In genomic region chr11:84944639-84945435, GRCm38 (mm10) we compare ENCODE assay signal across 12 mouse cellular contexts. TPM values are rescaled to one million over a fixed set of nuclear protein-coding genes. Genes with fewer than 3 reads are reported as not detected.
DNase-seq lines count a peak whose midpoint lies in the region; ATAC-seq and TF ChIP-seq lines count a peak whose summit lies in the region.
"Had no signal": no experiment of that assay in that cellular context is flagged by ENCODE, and none has a peak within 500 bp of the region (broad histone marks: within the 10 kb centered on the region; RNA-seq: fewer than 3 reads in every experiment).

No protein-coding gene starts in this region.

- H3K9ac ChIP-seq in forebrain, embryonic 13.5 days, result no peak overlapping the region
- no peak overlapping the region for H3K9ac ChIP-seq in midbrain, embryonic 12.5 days (replicated peaks)
- H3K9ac ChIP-seq: heart, embryonic 13.5 days had no signal

- peak overlapping the region; percentile 33 for H3K4me2 ChIP-seq in forebrain, embryonic 13.5 days
- peak overlapping the region; percentile 47 for H3K4me2 ChIP-seq in midbrain, embryonic 12.5 days (replicated peaks)

- H3K4me3 ChIP-seq in testis, adult 2 months (ENCODE audit: control insufficient read depth, low read depth, low read length), result peak overlapping the region; percentile 83
- H3K4me3 ChIP-seq in forebrain, embryonic 13.5 days, result no peak overlapping the region
- no peak overlapping the region for H3K4me3 ChIP-seq in midbrain, embryonic 12.5 days
- H3K4me3 ChIP-seq: heart, embryonic 13.5 days had no signal

- WGBS in forebrain, embryonic 13.5 days, result 3% methylated on average over 12 of the region's 12 CpGs
- WGBS in midbrain, embryonic 12.5 days, result 2% methylated on average over 12 of the region's 12 CpGs

- H3K9me3 ChIP-seq in forebrain, embryonic 13.5 days (replicated peaks), result no peaks in the 10 kb centered on the region
- no peaks in the 10 kb centered on the region for H3K9me3 ChIP-seq in midbrain, embryonic 12.5 days
- H3K9me3 ChIP-seq: heart, embryonic 13.5 days had no signal

- ATAC-seq in forebrain, embryonic 13.5 days, result no peak
- no peak for ATAC-seq in midbrain, embryonic 12.5 days (ENCODE audit: low FRiP score, low read depth)
- no peak for ATAC-seq in frontal cortex, adult (ENCODE audit: low TSS enrichment)
- ATAC-seq: inflammation-experienced regulatory T-cells, adult 6 months had no signal

- peaks cover 14% of the 10 kb centered on the region for H3K4me1 ChIP-seq in testis, adult 2 months (ENCODE audit: control insufficient read depth, insufficient read depth, low read length)
- peaks cover 48% of the 10 kb centered on the region for H3K4me1 ChIP-seq in forebrain, embryonic 13.5 days
- peaks cover 26% of the 10 kb centered on the region for H3K4me1 ChIP-seq in midbrain, embryonic 12.5 days

- H3K27me3 ChIP-seq in testis, adult 2 months (ENCODE audit: control insufficient read depth, insufficient read depth, low read length), result no peaks in the 10 kb centered on the region
- H3K27me3 ChIP-seq in forebrain, embryonic 13.5 days, result no peaks in the 10 kb centered on the region
- H3K27me3 ChIP-seq in midbrain, embryonic 12.5 days, result peaks cover 20% of the 10 kb centered on the region

- TF ChIP-seq CTCF in testis, adult 2 months (IDR thresholded peaks at IDR 0.05; ENCODE audit: control insufficient read depth, insufficient read depth, insufficient replicate concordance, low read depth, low read length), result no peak

- no peak overlapping the region for H3K27ac ChIP-seq in testis, adult 2 months (ENCODE audit: control insufficient read depth, insufficient read depth, low read depth, low read length)
- H3K27ac ChIP-seq in forebrain, embryonic 13.5 days, result no peak overlapping the region
- H3K27ac ChIP-seq in midbrain, embryonic 12.5 days (replicated peaks), result no peak overlapping the region
- H3K27ac ChIP-seq: heart, embryonic 13.5 days; kidney, postnatal 0 days had no signal

- DNase-seq in testis, postnatal 10 days (ENCODE audit: low spot score), result no peak
- DNase-seq in urinary bladder, adult 18-20 months (ENCODE audit: low spot score in 2 of 2), result no peak
- DNase-seq in urinary bladder, adult 2 months (ENCODE audit: low spot score), result no peak
- DNase-seq: layer of hippocampus, adult 9-11 months; right cerebral cortex, postnatal 25 days had no signal

- no peaks in the 10 kb centered on the region for H3K36me3 ChIP-seq in testis, adult 2 months (ENCODE audit: control insufficient read depth, insufficient read depth, low read length)
- no peaks in the 10 kb centered on the region for H3K36me3 ChIP-seq in forebrain, embryonic 13.5 days (ENCODE audit: poor library complexity, severe bottlenecking)
- H3K36me3 ChIP-seq in midbrain, embryonic 12.5 days, result no peaks in the 10 kb centered on the region
- H3K36me3 ChIP-seq: heart, embryonic 13.5 days had no signal

- no peak for TF ChIP-seq POLR2A in testis, adult 2 months (IDR thresholded peaks at IDR 0.05; ENCODE audit: control insufficient read depth, low read depth, low read length)

RNA-seq across cellular contexts. Expression of gene Car4, which starts 12.7 kb away (rescaled TPM):
- 2.4 and 4.0 TPM in 2 replicates for polyA plus RNA-seq in testis, adult 2 months (2012; rRNA removed)
- polyA plus RNA-seq in forebrain, embryonic 13.5 days (2015; fragmentation: Nextera tagmentation; extraction: Ambion mirVana), result 1.2 and 2.0 TPM in 2 replicates
- polyA plus RNA-seq in midbrain, embryonic 12.5 days (2016; fragmentation: Nextera tagmentation; extraction: Ambion mirVana), result 4.5 and 4.7 TPM in 2 replicates
- 0.58 and 1.1 TPM in 2 replicates for polyA plus RNA-seq in urinary bladder, adult 2 months (2012; rRNA removed)
- polyA plus RNA-seq: inflammation-experienced regulatory T-cells, adult 6 months had no signal

RNA-seq across cellular contexts. Expression of gene Znhit3, which starts 28.7 kb away (rescaled TPM):
- polyA plus RNA-seq in testis, adult 2 months (2012; rRNA removed), result 44.6 and 45.3 TPM in 2 replicates
- 75.3 and 76.3 TPM in 2 replicates for polyA plus RNA-seq in forebrain, embryonic 13.5 days (2015; fragmentation: Nextera tagmentation; extraction: Ambion mirVana)
- polyA plus RNA-seq in midbrain, embryonic 12.5 days (2016; fragmentation: Nextera tagmentation; extraction: Ambion mirVana), result 58.1 and 62.4 TPM in 2 replicates
- polyA plus RNA-seq in urinary bladder, adult 2 months (2012; rRNA removed), result 22.6 and 25.4 TPM in 2 replicates
